Mouse (Mus musculus): ENCODE data around the gene Smg6.

DNA sequence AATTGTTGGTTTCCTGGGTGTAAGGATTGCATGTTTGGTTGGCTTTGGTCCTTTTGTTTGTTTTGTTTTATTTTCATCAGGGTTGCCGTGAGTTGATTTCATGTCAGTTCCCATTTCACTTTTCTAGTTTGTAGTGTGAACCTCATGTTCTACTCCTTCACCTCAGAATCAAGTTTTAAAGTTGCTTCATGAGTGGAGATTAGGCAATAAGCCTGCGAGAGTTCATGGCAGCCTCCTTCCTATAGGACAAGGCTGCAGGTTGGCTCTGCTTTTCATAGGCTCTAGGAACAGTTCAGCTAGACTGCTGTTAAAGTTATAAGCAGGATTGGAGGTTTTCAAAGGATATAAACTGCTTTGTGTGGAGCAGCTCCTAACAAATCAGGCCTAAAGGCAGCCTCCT is 33.9 kb downstream of the Smg6 start:
- TF ChIP-seq POLR2A (IDR thresholded peaks at IDR 0.05; ENCODE audit: insufficient read depth, low read length) = no peak
- no peak for TF ChIP-seq CTCF (IDR thresholded peaks at IDR 0.05; ENCODE audit: low read depth, low read length)

Data from ES-Bruce4 (cell line).